Mouse (Mus musculus) hindbrain, embryonic 11.5 days (tissue): ENCODE measurements around the gene Tmem117. TPM values are rescaled to one million over a fixed set of nuclear protein-coding genes. Genes with fewer than 3 reads are reported as not detected.
A peak's percentile ranks its signal among the peaks of the same experiment; 100 is the strongest.

ENCODE experiments used
- ATAC-seq: fragments of 200-750 bp; cut with Nextera tagmentation; 2 replicates; pipeline ENCODE4 v1.8.0; 2017; ENCODE audit warnings: mild to moderate bottlenecking, moderate TSS enrichment, moderate library complexity; ENCODE audit not compliant: low FRiP score
- DNase-seq: peaks from one replicate; pipeline ENCODE4 v3.0.0-alpha.2; 2015; ENCODE audit warnings: low spot score
- H3K27ac ChIP-seq: fragments of 300-500 bp; sonication (generic); 2 replicates; pipeline ENCODE4 v1.5.1; 2014; ENCODE audit warnings: mild to moderate bottlenecking, low read depth, low read length
- H3K27me3 ChIP-seq: fragments of 300-500 bp; sonication (generic); 2 replicates; pipeline ENCODE4 v1.6.1; 2014; ENCODE audit warnings: mild to moderate bottlenecking, low read length, moderate library complexity, mixed read lengths; ENCODE audit not compliant: control insufficient read depth, insufficient read depth
- H3K36me3 ChIP-seq: fragments of 300-500 bp; sonication (generic); 2 replicates; pipeline ENCODE4 v1.6.1; 2014; ENCODE audit warnings: mild to moderate bottlenecking, low read length, moderate library complexity, mixed read lengths; ENCODE audit not compliant: control insufficient read depth, insufficient read depth
- H3K4me1 ChIP-seq: fragments of 300-500 bp; sonication (generic); replicated peaks from 2 replicates; pipeline ENCODE4 v1.6.1; 2014; ENCODE audit warnings: low read length, mixed read lengths; ENCODE audit not compliant: control insufficient read depth, insufficient read depth
- H3K4me2 ChIP-seq: fragments of 300-500 bp; sonication (generic); replicated peaks from 2 replicates; pipeline ENCODE4 v1.6.1; 2014; ENCODE audit warnings: mild to moderate bottlenecking, low read depth, low read length
- H3K4me3 ChIP-seq: fragments of 300-500 bp; sonication (generic); 2 replicates; pipeline ENCODE4 v1.5.1; 2014; ENCODE audit warnings: low read depth, low read length
- H3K9ac ChIP-seq: fragments of 300-500 bp; sonication (generic); 2 replicates; pipeline ENCODE4 v1.6.1; 2014; ENCODE audit warnings: low read depth, low read length
- H3K9me3 ChIP-seq: fragments of 300-500 bp; sonication (generic); 2 replicates; pipeline ENCODE4 v1.6.1; 2016; ENCODE audit warnings: low read length; ENCODE audit not compliant: control insufficient read depth
- WGBS: fragments of 180-500 bp; shearing (Covaris S2); extraction: QIAGEN DNeasy Blood & Tissue Kit; methylation state at CpG from one replicate; pipeline ENCODE4 v1.1.7; 2014; 5-methylcytosine and 5-hydroxymethylcytosine counted together
- polyA plus RNA-seq: library from polyadenylated mRNA; unstranded; fragments of >200 nt; fragmentation: Nextera tagmentation; extraction: Ambion mirVana; gene quantifications from 2 replicates; pipeline ENCODE4 v1.2.1, GENCODE M21; 2014

Gene Tmem117
- polyA plus RNA-seq, 1 experiment from 2014 or later = 3.3 TPM

DNA sequence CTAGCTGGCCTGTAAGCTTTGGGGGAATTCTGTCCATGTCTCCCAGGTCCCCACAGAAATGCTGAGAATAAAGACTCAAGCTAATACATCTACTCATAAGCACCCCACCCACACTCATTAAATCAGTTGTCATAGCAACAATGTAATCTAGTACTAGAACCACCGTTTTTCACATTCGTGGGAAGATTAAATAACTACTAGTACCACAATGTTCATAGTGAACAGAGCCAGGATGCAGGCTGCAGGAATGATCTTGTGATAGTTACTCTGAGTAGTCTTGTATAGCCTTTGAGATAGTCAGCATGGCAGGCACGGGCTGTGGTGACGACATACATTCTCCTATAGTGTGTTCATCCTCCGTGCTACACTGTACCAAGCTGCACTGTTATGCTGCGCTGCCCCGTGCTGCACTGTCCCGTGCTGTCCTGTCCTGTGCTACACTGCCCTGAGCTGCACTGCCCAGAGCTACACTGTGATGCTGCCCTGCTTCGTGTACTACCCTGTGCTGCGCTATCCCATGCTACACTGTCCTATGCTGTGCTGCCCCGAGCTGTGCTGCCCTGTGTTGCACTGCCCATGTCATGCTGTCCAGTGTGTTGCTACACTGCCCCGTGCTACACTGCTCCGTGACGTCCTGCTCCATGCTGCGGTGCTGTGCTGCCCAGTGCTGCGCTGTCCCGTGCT, 507.0 kb downstream of the Tmem117 start:
- Histone ChIP-seq H3K27me3 (no peaks in the 10 kb centered on the region), H3K4me1 (no peaks in the 10 kb centered on the region), H3K9me3 (no peaks in the 10 kb centered on the region), H3K27ac (no peak overlapping the region), H3K36me3 (no peaks in the 10 kb centered on the region), H3K4me2 (no peak overlapping the region), H3K4me3 (no peak overlapping the region), H3K9ac (no peak overlapping the region)
- 91% methylated on average over 17 of the region's 17 CpGs for WGBS
- peak; percentile 35; the same call in 1 of the 2 replicates for ATAC-seq
- no peak for DNase-seq

- Histone ChIP-seq H3K4me2 (no peak overlapping the region), H3K27me3 (no peaks in the 10 kb centered on the region), H3K9me3 (no peaks in the 10 kb centered on the region), H3K4me1 (no peaks in the 10 kb centered on the region), H3K4me3 (no peak overlapping the region), H3K27ac (no peak overlapping the region), H3K9ac (no peak overlapping the region), H3K36me3 (no peaks in the 10 kb centered on the region)
- WGBS = 79% methylated on average over 10 of the region's 10 CpGs
- DNase-seq = no peak
- no peak for ATAC-seq
Measured at GRCm38 (mm10) chr15:95137018-95137810, 508.2 kb downstream of the Tmem117 start.

DNA sequence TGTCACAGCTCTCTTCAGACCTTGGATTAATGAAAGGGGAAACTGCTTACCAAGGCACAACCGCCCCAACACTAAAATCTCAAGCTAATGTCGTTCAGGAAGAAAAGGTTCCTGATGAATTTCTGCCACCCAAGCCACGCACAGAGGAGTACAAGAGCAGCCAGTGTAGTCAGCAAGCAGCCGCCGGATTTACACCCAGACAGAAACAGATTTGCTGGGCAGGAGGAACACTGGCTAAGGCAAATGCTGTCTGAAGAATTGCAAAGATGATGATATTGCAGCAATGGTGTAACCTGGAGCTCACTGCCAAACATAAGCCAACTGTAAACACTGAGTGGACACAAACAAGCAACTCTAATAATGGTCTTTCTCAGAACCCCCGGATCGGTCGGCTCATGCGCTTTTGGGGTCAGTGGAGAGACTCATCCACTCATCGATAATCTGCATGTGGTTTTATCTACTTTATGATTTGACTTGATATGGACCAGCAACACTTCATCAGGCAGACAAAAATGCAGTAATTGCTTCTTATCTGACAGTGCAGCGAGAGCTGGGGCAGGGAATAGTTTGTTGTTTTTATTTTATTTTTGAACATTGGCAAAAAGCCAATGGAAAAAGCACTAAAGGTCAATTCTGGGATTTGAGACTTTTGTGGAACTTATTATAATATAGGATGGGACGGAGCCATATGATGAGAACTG, 509.8 kb downstream of the Tmem117 start:
- H3K27ac ChIP-seq = no peak overlapping the region
- no peaks in the 10 kb centered on the region for H3K4me1 ChIP-seq
- H3K4me3 ChIP-seq = no peak overlapping the region
- H3K9ac ChIP-seq = no peak overlapping the region
- no peak overlapping the region for H3K4me2 ChIP-seq
- H3K36me3 ChIP-seq = no peaks in the 10 kb centered on the region
- no peaks in the 10 kb centered on the region for H3K9me3 ChIP-seq
- DNase-seq = no peak
- WGBS = 82% methylated on average over 12 of the region's 12 CpGs
- H3K27me3 ChIP-seq = no peaks in the 10 kb centered on the region
- no peak for ATAC-seq

DNA sequence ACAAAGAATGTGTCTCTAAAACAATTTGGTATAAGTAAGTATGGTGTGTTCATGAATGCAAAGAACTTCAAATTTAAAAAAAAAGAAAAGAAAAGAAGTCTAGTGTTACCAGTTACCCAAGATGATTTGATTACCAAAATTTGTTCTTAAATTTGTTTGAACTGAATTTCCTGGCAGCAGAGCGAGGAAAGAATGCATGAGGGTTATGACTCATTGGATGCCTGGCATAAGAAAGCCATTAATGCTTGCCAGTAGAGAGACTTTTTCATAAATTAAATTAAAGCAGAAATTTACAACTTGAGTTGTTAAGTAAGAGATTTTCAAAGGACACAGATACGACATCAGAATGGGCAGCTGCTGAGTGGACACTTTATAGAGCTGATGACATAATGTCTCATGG, 515.1 kb downstream of the Tmem117 start:
- H3K4me1 ChIP-seq = no peaks in the 10 kb centered on the region
- H3K27me3 ChIP-seq = no peaks in the 10 kb centered on the region
- no peak for ATAC-seq
- H3K9me3 ChIP-seq = no peaks in the 10 kb centered on the region
- H3K4me2 ChIP-seq = no peak overlapping the region
- no peak for DNase-seq
- H3K9ac ChIP-seq = no peak overlapping the region
- no peak overlapping the region for H3K4me3 ChIP-seq
- no peaks in the 10 kb centered on the region for H3K36me3 ChIP-seq
- WGBS = 84% methylated on average over 2 of the region's 2 CpGs
- no peak overlapping the region for H3K27ac ChIP-seq

DNA sequence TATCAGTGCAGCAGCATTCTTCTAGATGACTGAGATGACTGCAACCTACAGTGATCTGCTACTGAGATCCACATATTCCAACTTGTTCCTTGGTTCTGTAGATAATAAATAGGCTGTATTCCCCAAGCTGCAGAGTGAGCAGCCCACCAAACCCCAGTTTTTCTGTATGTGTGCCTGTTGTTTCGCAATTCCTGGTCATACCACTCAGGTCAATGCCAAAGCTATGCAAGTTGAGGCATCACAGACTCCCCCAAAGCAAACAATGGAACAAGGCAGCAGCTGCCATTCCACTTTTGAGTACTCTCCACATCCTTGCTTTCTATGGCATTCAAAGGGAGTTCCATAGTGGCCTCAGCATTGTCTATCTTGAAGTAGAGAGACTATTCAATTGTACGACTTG, 516.1 kb downstream of the Tmem117 start:
- H3K27me3 ChIP-seq = no peaks in the 10 kb centered on the region
- no peak for ATAC-seq
- no peak for DNase-seq
- no peaks in the 10 kb centered on the region for H3K4me1 ChIP-seq
- H3K4me3 ChIP-seq = no peak overlapping the region
- no peaks in the 10 kb centered on the region for H3K36me3 ChIP-seq
- 77% methylated on average over 2 of the region's 2 CpGs for WGBS
- no peak overlapping the region for H3K27ac ChIP-seq
- no peaks in the 10 kb centered on the region for H3K9me3 ChIP-seq
- H3K4me2 ChIP-seq = no peak overlapping the region
- H3K9ac ChIP-seq = no peak overlapping the region

Other genes with a start within 250 kb of the Tmem117 start
- 3.7 and 4.3 TPM in 2 replicates for gene Adamts20, start 163.8 kb upstream of the Tmem117 start, polyA plus RNA-seq
- 9.0 and 10.7 TPM in 2 replicates for gene Pus7l, start 85.7 kb upstream of the Tmem117 start, polyA plus RNA-seq
- gene Irak4, start 85.6 kb upstream of the Tmem117 start, polyA plus RNA-seq = 2.5 and 3.0 TPM in 2 replicates
- 113 and 115 TPM in 2 replicates for gene Twf1, start 39.3 kb upstream of the Tmem117 start, polyA plus RNA-seq